Mouse (Mus musculus): Measurements from ENCODE around the gene Gm14137. TPM values are rescaled to one million over a fixed set of nuclear protein-coding genes. Genes with fewer than 3 reads are reported as not detected.

The Gm14137 gene
- polyA plus RNA-seq, 1 experiment from 2014 or later, result 0.08 TPM

- no peak overlapping the region for H3K27ac ChIP-seq (ENCODE audit: low read depth, low read length)
- no peak overlapping the region for H3K4me3 ChIP-seq (ENCODE audit: low read depth, low read length)
- no peak overlapping the region for H3K4me2 ChIP-seq (replicated peaks; ENCODE audit: low read depth)
- no peak overlapping the region for H3K9ac ChIP-seq (ENCODE audit: low read depth, low read length)
- TF ChIP-seq CTCF (IDR thresholded peaks at IDR 0.05; ENCODE audit: low read depth), result no peak
- peaks cover 66% of the 10 kb centered on the region for H3K36me3 ChIP-seq (ENCODE audit: control insufficient read depth, insufficient read depth)
- no peaks in the 10 kb centered on the region for H3K9me3 ChIP-seq (ENCODE audit: control insufficient read depth)
- peaks cover 2% of the 10 kb centered on the region; the same call in 1 of the 2 replicates for H3K4me1 ChIP-seq (replicated peaks; ENCODE audit: control insufficient read depth, insufficient read depth, low read length)
- ATAC-seq, result no peak
- H3K27me3 ChIP-seq (replicated peaks; ENCODE audit: control insufficient read depth, insufficient read depth, low read length), result no peaks in the 10 kb centered on the region
- 74% methylated on average over 6 of the region's 6 CpGs for WGBS
These were observed 22.1 kb upstream of the Gm14137 start for GRCm38 (mm10) chr2:119152255-119152654.

DNA sequence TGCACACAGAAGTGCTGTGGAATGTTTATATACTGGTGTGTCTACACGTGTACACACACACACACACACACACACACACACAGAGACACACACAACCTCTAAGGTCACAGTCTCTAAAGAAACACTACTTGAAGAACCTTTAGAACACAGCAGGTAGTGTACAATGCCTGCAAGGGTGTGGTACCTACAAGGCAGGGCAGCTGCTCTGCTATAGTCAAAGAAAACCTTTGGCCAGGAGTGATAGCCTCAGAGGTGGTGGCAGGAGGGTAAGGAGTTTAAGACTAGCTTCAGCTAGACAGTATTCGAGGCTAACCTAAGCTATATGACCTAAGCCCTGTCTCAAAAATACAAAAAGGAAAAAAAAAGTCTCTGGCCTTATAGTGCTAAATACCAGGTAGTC lies 19.6 kb upstream of the Gm14137 start:
- no peaks in the 10 kb centered on the region for H3K9me3 ChIP-seq (ENCODE audit: control insufficient read depth)
- H3K4me2 ChIP-seq (replicated peaks; ENCODE audit: low read depth), result peak overlapping the region; percentile 89
- TF ChIP-seq CTCF (IDR thresholded peaks at IDR 0.05; ENCODE audit: low read depth), result no peak
- H3K27ac ChIP-seq (ENCODE audit: low read depth, low read length), result peak overlapping the region; percentile 98
- no peak overlapping the region for H3K4me3 ChIP-seq (ENCODE audit: low read depth, low read length)
- H3K9ac ChIP-seq (ENCODE audit: low read depth, low read length), result no peak overlapping the region
- peak; percentile 56 for ATAC-seq
- WGBS, result 42% methylated on average over 2 of the region's 2 CpGs
- no peaks in the 10 kb centered on the region for H3K27me3 ChIP-seq (replicated peaks; ENCODE audit: control insufficient read depth, insufficient read depth, low read length)
- peaks cover 3% of the 10 kb centered on the region; the same call in 1 of the 2 replicates for H3K4me1 ChIP-seq (replicated peaks; ENCODE audit: control insufficient read depth, insufficient read depth, low read length)
- H3K36me3 ChIP-seq (ENCODE audit: control insufficient read depth, insufficient read depth), result peaks cover 43% of the 10 kb centered on the region

DNA sequence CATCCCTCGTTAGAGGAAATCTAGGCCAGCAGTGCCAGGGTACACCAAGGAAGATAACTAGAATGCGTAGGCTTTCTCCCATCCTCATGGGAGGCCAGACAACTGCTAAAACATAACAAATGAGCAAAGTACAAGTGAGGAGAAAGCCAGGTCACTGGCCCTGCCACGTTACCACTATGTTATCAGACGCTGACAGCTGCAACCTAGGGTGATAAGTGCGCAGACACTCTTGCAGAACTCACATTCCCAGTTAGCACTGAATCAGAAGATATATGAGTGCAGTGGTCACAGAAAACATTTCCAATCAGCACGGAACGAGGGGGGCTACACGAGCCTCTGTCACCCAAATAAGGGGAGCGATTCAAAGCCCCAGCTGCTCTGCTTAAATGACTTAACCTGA lies 18.9 kb upstream of the Gm14137 start:
- Histone ChIP-seq H3K36me3 (ENCODE audit: control insufficient read depth, insufficient read depth) (peaks cover 36% of the 10 kb centered on the region), H3K9ac (ENCODE audit: low read depth, low read length) (peak overlapping the region; percentile 98; the same call in 1 of the 2 replicates), H3K9me3 (ENCODE audit: control insufficient read depth) (no peaks in the 10 kb centered on the region), H3K4me3 (ENCODE audit: low read depth, low read length) (peak overlapping the region; percentile 100), H3K4me1 (replicated peaks; ENCODE audit: control insufficient read depth, insufficient read depth, low read length) (peaks cover 3% of the 10 kb centered on the region; the same call in 1 of the 2 replicates), H3K27ac (ENCODE audit: low read depth, low read length) (peak overlapping the region; percentile 98), H3K27me3 (replicated peaks; ENCODE audit: control insufficient read depth, insufficient read depth, low read length) (no peaks in the 10 kb centered on the region), H3K4me2 (replicated peaks; ENCODE audit: low read depth) (peak overlapping the region; percentile 89)
- TF ChIP-seq CTCF (IDR thresholded peaks at IDR 0.05; ENCODE audit: low read depth), result no peak
- WGBS, result 50% methylated on average over 9 of the region's 9 CpGs
- ATAC-seq, result peak; percentile 67

GRCm38 (mm10) chr2:119156081-119156680 lies 18.1 kb upstream of the Gm14137 start:
- H3K4me1 ChIP-seq (replicated peaks; ENCODE audit: control insufficient read depth, insufficient read depth, low read length), result peaks cover 3% of the 10 kb centered on the region; the same call in 1 of the 2 replicates
- H3K36me3 ChIP-seq (ENCODE audit: control insufficient read depth, insufficient read depth), result peaks cover 28% of the 10 kb centered on the region
- peak overlapping the region; percentile 100 for H3K4me3 ChIP-seq (ENCODE audit: low read depth, low read length)
- peak overlapping the region; percentile 98 for H3K27ac ChIP-seq (ENCODE audit: low read depth, low read length)
- H3K4me2 ChIP-seq (replicated peaks; ENCODE audit: low read depth), result peak overlapping the region; percentile 89
- WGBS, result 2% methylated on average over 34 of the region's 34 CpGs
- H3K9me3 ChIP-seq (ENCODE audit: control insufficient read depth), result no peaks in the 10 kb centered on the region
- H3K9ac ChIP-seq (ENCODE audit: low read depth, low read length), result peak overlapping the region; percentile 98
- no peak for TF ChIP-seq CTCF (IDR thresholded peaks at IDR 0.05; ENCODE audit: low read depth)
- peak; percentile 7; the same call in 1 of the 2 replicates for ATAC-seq
- H3K27me3 ChIP-seq (replicated peaks; ENCODE audit: control insufficient read depth, insufficient read depth, low read length), result no peaks in the 10 kb centered on the region

DNA sequence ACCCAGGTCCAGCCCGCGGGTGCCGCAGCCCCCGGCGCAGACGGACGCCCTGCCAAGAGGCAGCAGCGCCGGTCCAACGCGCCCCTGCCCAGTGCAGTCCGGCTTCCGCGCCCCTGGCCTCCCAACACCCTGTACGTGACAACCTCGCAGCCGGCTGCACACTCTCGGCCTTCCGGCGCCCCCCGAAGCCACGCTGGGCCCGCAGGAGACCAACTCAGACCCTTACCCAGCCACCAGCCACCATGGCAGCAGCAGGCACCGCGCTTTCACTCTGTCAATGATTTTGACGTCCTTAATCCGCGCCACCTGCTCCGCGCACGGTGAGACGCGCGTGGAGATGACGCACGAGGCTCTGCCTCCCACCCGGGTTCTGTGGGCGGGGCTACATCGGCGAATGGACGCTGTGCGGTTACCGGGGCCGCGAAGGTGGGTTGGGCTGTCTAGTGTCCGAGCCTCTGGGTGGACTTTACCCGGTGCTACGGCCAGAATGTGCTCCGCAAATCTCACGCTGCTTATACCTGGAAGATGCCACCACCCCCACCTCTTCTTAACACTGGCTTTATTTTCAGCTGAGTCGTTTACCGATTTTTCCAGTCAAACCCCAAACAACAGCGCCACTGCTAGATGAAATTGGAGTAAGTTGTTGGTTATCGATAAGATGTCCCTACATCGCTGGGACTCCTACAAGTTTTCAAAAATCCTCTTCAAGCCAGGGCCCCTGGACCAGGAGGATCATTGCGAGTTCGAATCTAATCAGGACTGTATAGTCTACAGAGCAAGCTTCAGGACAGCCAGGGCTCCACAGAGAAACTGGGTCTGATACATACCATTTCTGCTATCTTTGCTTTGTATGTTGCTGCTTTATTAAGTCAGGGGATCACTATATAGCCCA lies 17.4 kb upstream of the Gm14137 start, which contains the start of gene Rmdn3:
Gene Rmdn3, minus strand, starts transcription at position 354 of the 892 bp plus-strand sequence.
- H3K4me2 ChIP-seq (replicated peaks; ENCODE audit: low read depth), result peak within 1 kb of the TSS; percentile 89
- WGBS, result under 1% methylated on average over 57 of the region's 57 CpGs
- peak; percentile 30 for TF ChIP-seq CTCF (IDR thresholded peaks at IDR 0.05; ENCODE audit: low read depth)

GRCm38 (mm10) chr2:119157836-119158235 lies 16.5 kb upstream of the Gm14137 start:
- Histone ChIP-seq H3K27ac (ENCODE audit: low read depth, low read length) (no peak overlapping the region), H3K4me3 (ENCODE audit: low read depth, low read length) (no peak overlapping the region), H3K27me3 (replicated peaks; ENCODE audit: control insufficient read depth, insufficient read depth, low read length) (no peaks in the 10 kb centered on the region), H3K9ac (ENCODE audit: low read depth, low read length) (no peak overlapping the region), H3K36me3 (ENCODE audit: control insufficient read depth, insufficient read depth) (peaks cover 13% of the 10 kb centered on the region), H3K4me1 (replicated peaks; ENCODE audit: control insufficient read depth, insufficient read depth, low read length) (peaks cover 3% of the 10 kb centered on the region), H3K4me2 (replicated peaks; ENCODE audit: low read depth) (no peak overlapping the region), H3K9me3 (ENCODE audit: control insufficient read depth) (no peaks in the 10 kb centered on the region)
- no peak for TF ChIP-seq CTCF (IDR thresholded peaks at IDR 0.05; ENCODE audit: low read depth)
- ATAC-seq, result no peak

More for the DNA sequence above, 17.4 kb upstream of the Gm14137 start, which contains the start of gene Rmdn3:
- Histone ChIP-seq H3K36me3 (ENCODE audit: control insufficient read depth, insufficient read depth) (peaks cover 22% of the 10 kb centered on the region), H3K9ac (ENCODE audit: low read depth, low read length) (peak within 1 kb of the TSS; percentile 98), H3K4me1 (replicated peaks; ENCODE audit: control insufficient read depth, insufficient read depth, low read length) (peaks cover 3% of the 10 kb centered on the region; the same call in 1 of the 2 replicates), H3K9me3 (ENCODE audit: control insufficient read depth) (no peaks in the 10 kb centered on the region), H3K27ac (ENCODE audit: low read depth, low read length) (peak within 1 kb of the TSS; percentile 98), H3K4me3 (ENCODE audit: low read depth, low read length) (peak within 1 kb of the TSS; percentile 100), H3K27me3 (replicated peaks; ENCODE audit: control insufficient read depth, insufficient read depth, low read length) (no peaks in the 10 kb centered on the region)
- peak; percentile 83 for ATAC-seq

Data from intestine, postnatal 0 days (tissue).